Mouse (Mus musculus) adrenal gland, postnatal 4 days (tissue): ENCODE results near the gene Cep68. TPM values are rescaled to one million over a fixed set of nuclear protein-coding genes. Genes with fewer than 3 reads are reported as not detected.

Source experiments
- DNase-seq, 2 experiments: peaks; one replicate each; pipeline ENCODE4 v3.0.0; 2021 to 2022; ENCODE audit warnings: low spot score in 2 of 2, mixed read lengths in 2 of 2
- long read RNA-seq, 2 experiments: library from polyadenylated mRNA; stranded (forward); transcript quantifications; one replicate each; pipeline ENCODE4 v2.0.0; 2021
- total RNA-seq, 2 experiments: library from RNA; stranded (reverse); gene quantifications; 2 replicates each; pipeline ENCODE4 v1.2.3; 2021

The Cep68 gene
- 10 to 100 TPM; 37.0 to 37.3 TPM for total RNA-seq
- long read RNA-seq, experiment 1, full-length matches to known transcripts, result 8 of 9 reads
- long read RNA-seq, experiment 1, partial matches to known transcripts, result 1 of 9 reads
- long read RNA-seq, experiment 1, other reads (novel, unspliced or antisense), result 0 of 9 reads
- long read RNA-seq, experiment 2, full-length matches to known transcripts, result 18 of 31 reads
- long read RNA-seq, experiment 2, partial matches to known transcripts, result 8 of 31 reads
- long read RNA-seq, experiment 2, other reads (novel, unspliced or antisense), result 5 of 31 reads

DNA sequence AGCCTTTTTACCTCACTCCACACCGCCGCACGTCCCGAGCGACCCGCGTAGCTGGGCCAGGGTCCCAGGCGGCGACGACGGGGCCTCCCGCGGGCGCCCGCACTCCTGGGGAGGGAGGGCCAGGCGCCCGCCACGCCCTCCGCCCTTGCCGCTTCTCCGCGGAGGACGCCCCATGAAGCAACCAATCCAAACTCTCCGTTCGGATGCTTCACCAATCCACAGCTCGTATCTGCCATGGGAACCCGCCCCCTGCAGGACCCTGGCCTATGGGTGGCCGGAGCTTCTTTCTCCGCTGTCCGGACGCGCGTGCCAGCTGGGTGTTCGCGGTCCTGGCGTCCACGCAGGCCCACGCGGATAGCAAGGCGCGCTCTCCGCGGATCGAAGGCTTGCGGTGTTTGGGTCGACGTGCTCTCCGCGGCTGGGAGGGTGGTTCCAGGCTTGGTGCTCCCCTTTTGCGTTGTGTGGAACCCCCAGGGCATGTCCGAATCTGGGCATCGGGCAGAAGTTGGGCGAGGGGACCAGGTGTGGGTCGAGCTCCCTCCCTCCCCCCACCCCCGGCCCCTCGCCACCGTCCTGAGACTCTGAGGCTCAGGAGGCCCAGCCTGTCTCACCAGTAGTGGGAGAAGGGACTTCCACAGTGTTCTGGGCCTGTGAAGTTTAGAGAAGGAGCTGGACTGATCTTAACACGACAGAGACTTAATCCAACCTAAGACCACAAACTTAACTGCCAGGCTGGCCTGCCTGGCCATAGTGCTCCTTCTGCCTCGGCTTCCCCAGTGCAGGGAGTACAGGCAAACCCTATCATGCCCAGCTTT is at the start of gene Cep68:
TSS of gene Cep68 (minus strand) at position 134 of the 815 bp plus-strand sequence.
- DNase-seq, result peak; percentile 82 to 90

DNA sequence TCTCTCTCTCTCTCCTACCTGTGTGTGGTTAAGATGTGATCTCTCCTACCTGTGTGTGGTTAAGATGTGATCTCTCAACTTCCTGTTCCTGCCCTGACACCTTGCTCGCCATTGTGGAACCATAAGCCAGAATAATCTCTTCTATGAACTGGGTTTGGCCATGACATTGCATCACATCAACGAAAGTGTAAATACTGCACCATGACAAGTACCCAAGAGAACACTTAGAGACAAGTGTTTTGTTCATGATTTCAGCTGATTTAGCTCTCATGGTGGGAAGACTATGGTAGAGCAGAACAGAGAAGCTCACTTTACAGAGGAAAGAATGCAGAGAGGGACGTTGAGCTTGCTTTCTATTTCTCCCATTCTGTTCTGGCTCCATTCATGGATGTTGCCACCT is 35.2 kb upstream of the Cep68 start:
- DNase-seq, result no peak

DNA sequence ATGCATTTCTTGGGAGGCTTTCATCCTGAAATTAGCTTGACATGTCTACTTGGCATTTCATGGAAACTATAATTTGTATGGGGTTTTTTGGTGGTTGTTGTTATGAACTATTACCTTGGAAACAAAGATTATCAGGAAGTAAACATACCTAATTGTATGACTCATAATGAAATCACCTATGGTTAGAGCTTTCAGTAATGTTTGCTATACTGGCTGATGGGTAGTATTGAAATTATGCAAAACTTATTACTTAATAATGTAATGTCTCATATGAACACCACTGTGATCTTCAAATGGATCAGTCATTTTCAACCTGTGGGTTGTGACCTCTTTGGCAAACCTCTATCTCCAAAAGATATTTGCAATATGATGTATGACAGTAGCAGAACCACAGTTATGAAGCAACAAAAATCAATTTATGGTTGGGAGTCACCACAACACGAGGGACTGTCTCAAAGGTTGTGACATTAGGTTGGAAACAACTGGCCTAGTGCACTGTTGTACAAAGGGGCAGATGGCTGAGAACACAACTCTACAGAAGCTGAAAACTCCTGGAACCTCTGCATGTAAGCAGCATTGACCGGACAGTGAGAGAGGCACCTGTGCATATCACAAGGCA is 33.5 kb upstream of the Cep68 start:
- DNase-seq, result no peak

- DNase-seq, result peak in 1 of 2 experiments; percentile 11
Observed at GRCm38 (mm10) chr11:20280982-20281381, 31.8 kb upstream of the Cep68 start.

DNA sequence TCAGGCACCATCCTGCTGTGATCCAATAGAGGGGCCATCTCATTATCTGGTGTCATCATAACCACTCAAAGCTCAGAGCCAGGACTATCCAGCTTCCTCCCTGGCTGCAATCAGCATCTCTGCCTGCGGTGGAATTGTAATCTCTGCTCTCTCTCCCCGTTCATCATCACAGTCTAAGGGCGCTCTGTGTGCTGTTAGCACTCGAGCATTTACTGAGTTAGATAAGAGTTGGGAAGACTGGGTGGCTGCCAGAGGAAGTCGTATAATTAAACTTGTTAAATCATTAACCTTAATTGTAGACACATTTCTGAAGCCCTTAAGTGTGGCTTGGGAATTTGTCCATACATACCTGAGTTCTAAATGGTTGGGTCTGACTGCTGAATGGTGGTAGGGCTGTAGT is 29.5 kb upstream of the Cep68 start:
- DNase-seq, result no peak

GRCm38 (mm10) chr11:20277106-20277505 is 27.9 kb upstream of the Cep68 start:
- DNase-seq, result no peak

DNA sequence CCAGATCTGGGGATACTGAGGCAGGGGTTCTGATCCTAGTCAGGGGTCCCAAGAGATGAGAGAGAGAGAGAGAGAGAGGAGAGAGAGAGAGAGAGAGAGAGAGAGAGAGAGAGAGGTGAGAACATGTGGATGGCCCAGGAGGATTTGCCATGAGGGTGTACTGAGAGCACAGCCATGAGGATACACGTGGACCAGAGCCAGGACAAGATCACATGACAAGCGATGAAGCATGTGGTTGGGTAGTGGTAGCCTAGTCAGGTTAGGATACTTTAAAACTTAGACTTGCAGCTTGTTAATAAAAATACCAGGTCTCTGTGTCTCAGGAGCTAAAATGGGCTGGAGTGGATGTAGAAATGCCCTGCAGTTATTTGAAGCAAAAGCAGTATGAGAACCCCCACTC is 26.7 kb upstream of the Cep68 start:
- DNase-seq, result no peak

- no peak for DNase-seq
Observed at GRCm38 (mm10) chr11:20269885-20270284, 20.7 kb upstream of the Cep68 start.

DNA sequence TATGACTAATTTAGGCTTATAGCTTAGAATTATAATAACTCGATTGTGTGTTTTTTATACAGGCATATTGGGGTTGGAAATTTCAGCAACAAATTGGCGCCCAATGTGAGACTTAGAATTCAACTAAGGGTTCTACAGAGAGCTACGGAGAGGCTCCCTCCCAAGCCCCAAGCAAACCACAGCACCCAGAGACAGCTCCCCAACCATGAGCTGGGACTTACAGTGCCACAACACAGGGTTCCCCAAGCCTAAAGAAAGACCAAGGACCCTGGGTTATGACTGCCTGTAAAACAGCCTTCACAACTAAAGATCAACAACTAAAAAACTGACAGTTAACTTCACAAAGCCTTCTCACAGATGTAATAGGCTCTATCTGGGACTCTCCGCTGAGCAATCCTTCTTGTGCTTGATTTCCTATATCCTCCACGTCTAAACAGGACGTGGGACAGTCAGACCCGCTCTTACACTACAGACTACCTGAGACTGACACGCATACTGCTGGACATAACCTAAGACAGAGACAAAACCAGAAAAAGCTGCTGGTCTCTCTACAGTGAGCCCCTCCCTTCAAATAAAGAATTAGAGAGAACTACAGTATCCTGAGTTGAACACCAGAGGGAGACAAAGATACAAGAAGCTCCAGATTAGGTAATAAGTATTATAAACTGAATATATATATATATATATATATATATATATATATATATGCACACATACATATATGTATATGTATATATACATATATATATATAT is 13.6 kb upstream of the Cep68 start:
- no peak for DNase-seq

GRCm38 (mm10) chr11:20254791-20255190 is 5.6 kb upstream of the Cep68 start:
- no peak for DNase-seq

- no peak for DNase-seq
Observed at GRCm38 (mm10) chr11:20253088-20253487, 3.9 kb upstream of the Cep68 start.

DNA sequence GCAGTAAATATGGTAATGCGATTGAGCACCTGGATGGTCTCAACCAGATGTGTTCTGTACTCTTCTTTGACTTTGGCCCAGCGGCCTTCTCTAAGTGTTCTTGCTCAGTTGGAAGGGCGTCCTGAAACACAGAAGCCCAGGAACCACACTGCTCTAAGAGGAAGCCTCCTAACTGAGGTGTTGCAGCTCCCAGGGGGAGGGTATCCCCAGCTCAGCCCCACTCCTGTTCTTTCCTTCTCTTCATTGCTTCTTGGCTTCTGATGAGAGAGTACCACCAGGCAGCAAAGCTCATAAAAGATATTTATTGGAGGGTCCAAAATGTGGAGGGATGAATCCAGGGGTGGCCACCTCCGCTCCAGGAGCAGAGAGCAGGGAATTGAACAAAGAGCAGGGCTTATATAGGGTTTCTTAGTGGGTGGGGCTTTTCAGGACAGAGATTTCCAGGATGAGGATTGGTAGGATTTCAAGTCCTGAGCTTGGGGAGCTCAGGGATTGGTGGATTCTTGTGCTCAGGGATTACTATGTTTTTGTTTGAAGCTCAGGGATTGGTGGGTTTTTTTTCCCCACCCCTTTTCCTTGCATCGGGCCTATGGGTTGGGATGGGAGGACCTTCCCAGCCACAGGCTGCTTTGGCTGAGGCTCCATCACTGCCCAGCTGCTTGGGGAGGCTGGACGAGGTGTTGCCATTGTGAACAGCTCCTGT is 1.4 kb upstream of the Cep68 start:
- no peak for DNase-seq

GRCm38 (mm10) chr11:20248840-20249239 is 389 bp downstream of the Cep68 start:
- DNase-seq, result peak in 1 of 2 experiments; percentile 24

DNA sequence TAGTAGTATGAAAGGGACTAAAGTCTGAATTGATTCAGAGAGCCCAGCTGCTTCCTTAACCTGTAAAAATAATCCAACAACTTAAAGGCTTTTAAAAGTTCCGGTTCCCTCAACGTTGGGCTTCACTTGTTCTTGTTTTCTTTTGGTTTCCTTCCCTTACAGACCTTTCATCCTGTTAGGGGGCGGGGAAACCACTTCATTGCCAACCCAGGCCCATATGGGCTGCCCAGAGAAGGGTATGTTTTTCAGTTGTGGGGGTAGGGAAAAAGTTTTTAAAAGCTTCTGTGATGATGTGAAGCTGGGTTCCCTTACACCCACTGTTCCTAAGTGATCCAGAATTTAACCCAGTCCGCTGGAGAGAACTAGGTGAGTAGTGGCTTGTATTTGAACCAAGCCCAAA is 952 bp downstream of the Cep68 start:
- DNase-seq, result no peak

- no peak for DNase-seq
Observed at GRCm38 (mm10) chr11:20247146-20247855, 1.9 kb downstream of the Cep68 start.

DNA sequence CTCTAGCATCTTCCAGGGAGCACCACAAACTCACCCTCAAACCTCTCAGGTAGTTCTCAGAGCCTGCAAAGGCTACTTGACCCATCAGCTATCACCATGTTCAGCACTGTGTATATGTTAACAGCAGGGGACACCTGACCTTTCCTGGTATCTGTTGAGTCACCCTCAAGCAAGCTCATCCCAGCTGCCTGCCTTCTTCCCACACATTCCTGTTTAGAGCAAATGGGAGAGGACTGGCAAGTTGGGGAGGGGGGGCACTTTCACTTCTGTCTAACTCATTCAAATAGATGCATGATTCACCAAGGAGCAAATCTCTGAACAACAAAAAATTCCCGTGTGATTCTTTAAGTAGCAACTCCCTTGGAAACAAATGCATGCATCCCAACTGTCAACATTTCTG is 2.6 kb downstream of the Cep68 start:
- no peak for DNase-seq

DNA sequence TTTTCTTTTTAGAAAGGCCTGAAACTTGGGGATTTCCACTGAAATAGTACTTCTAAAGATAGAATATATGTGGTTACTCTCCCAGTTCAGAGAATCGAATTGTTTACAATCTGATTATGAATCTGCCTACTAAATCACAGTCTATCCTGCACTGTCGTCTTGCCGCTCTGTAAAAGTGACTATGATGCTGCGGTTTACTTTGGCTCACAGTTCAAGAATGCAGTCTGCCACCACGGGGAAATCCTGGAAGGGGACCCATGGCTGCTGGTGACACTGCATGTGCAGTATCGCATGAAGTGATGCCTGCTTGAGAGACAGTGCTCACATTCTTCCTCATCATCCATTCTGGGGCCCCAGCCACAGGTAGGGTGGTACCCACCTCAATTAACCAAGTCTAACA is 3.9 kb downstream of the Cep68 start:
- DNase-seq, result no peak

- no peak for DNase-seq
Observed at GRCm38 (mm10) chr11:20244336-20245290, 4.6 kb downstream of the Cep68 start.
